Mouse (Mus musculus): ENCODE results near the gene Phactr1. TPM values are rescaled to one million over a fixed set of nuclear protein-coding genes. Genes with fewer than 3 reads are reported as not detected.

Phactr1 gene
- total RNA-seq, 2 experiments from 2014 or later, result 11.0 to 12.5 TPM

- intact Hi-C loops (cut with DNase I), result no loop called here
- DNase-seq, result no peak
These were observed 77.4 kb downstream of the Phactr1 start for GRCm38 (mm10) chr13:42757654-42758400.

- DNase-seq, result no peak
- intact Hi-C loops (cut with DNase I), result no loop called here
These were observed 78.7 kb downstream of the Phactr1 start for GRCm38 (mm10) chr13:42759170-42759569.

- DNase-seq, result no peak
- intact Hi-C loops (cut with DNase I), result no loop called here
These were observed 80.6 kb downstream of the Phactr1 start for GRCm38 (mm10) chr13:42760907-42761544.

GRCm38 (mm10) chr13:42772314-42772713 lies 91.9 kb downstream of the Phactr1 start:
- DNase-seq, result no peak
- intact Hi-C loops (cut with DNase I), result no loop called here

GRCm38 (mm10) chr13:42774040-42774439 lies 93.6 kb downstream of the Phactr1 start:
- intact Hi-C loops (cut with DNase I), result no loop called here
- DNase-seq, result no peak

- intact Hi-C loops (cut with DNase I), result no loop called here
- no peak for DNase-seq
These were observed 101.7 kb downstream of the Phactr1 start for GRCm38 (mm10) chr13:42782151-42782550.

- no peak for DNase-seq
- intact Hi-C loops (cut with DNase I), result no loop called here
These were observed 108.8 kb downstream of the Phactr1 start for GRCm38 (mm10) chr13:42789221-42789620.

GRCm38 (mm10) chr13:42792279-42792678 lies 111.9 kb downstream of the Phactr1 start:
- peak; percentile 10 to 18 for DNase-seq

GRCm38 (mm10) chr13:42800523-42800922 lies 120.1 kb downstream of the Phactr1 start:
- intact Hi-C loops (cut with DNase I), result no loop called here
- no peak for DNase-seq

More at GRCm38 (mm10) chr13:42792279-42792678, 111.9 kb downstream of the Phactr1 start:
- intact Hi-C loops (cut with DNase I), result loop anchor here (1.0 to 5.0 kb wide), 3 partner anchors 169 to 490 kb away; partner anchors contain the start of gene Edn1

GRCm38 (mm10) chr13:42804314-42804713 lies 123.9 kb downstream of the Phactr1 start:
- intact Hi-C loops (cut with DNase I), result no loop called here
- no peak for DNase-seq

GRCm38 (mm10) chr13:42812762-42813161 lies 132.3 kb downstream of the Phactr1 start:
- peak in 1 of 2 experiments; percentile 25 for DNase-seq
- intact Hi-C loops (cut with DNase I), result no loop called here

- intact Hi-C loops (cut with DNase I), result no loop called here
- peak; percentile 61 to 81 for DNase-seq
These were observed 138.0 kb downstream of the Phactr1 start for GRCm38 (mm10) chr13:42818378-42818777.

- intact Hi-C loops (cut with DNase I), result loop anchor here (5.0 kb wide), 1 partner anchor 1178 kb away; no protein-coding TSS in a partner anchor
- no peak for DNase-seq
These were observed 140.1 kb downstream of the Phactr1 start for GRCm38 (mm10) chr13:42820513-42820912.

GRCm38 (mm10) chr13:42821426-42822106 lies 141.1 kb downstream of the Phactr1 start:
- no peak for DNase-seq

GRCm38 (mm10) chr13:42822545-42822944 lies 142.1 kb downstream of the Phactr1 start:
- intact Hi-C loops (cut with DNase I), result loop anchor here (1.0 to 5.0 kb wide), 2 partner anchors 199 to 1180 kb away; no protein-coding TSS in a partner anchor
- DNase-seq, result peak; percentile 86 to 93

More at GRCm38 (mm10) chr13:42821426-42822106, 141.1 kb downstream of the Phactr1 start:
- intact Hi-C loops (cut with DNase I), result loop anchor here (1.0 to 5.0 kb wide), 2 partner anchors 198 to 1179 kb away; no protein-coding TSS in a partner anchor

GRCm38 (mm10) chr13:42823875-42824274 lies 143.5 kb downstream of the Phactr1 start:
- intact Hi-C loops (cut with DNase I), result loop anchor here (5.0 kb wide), 1 partner anchor 1182 kb away; no protein-coding TSS in a partner anchor
- DNase-seq, result no peak

- intact Hi-C loops (cut with DNase I), result no loop called here
- peak; percentile 30 to 58 for DNase-seq
These were observed 146.2 kb downstream of the Phactr1 start for GRCm38 (mm10) chr13:42826602-42827001.

- DNase-seq, result peak; percentile 54
- intact Hi-C loops (cut with DNase I), result no loop called here
These were observed 148.6 kb downstream of the Phactr1 start for GRCm38 (mm10) chr13:42828978-42829377.

GRCm38 (mm10) chr13:42835441-42835840 lies 155.0 kb downstream of the Phactr1 start:
- DNase-seq, result peak in 1 of 2 experiments; percentile 20

GRCm38 (mm10) chr13:42839358-42839757 lies 158.9 kb downstream of the Phactr1 start:
- DNase-seq, result no peak
- intact Hi-C loops (cut with DNase I), result loop anchor here (5.0 kb wide), 1 partner anchor 318 kb away; no protein-coding TSS in a partner anchor

More at GRCm38 (mm10) chr13:42835441-42835840, 155.0 kb downstream of the Phactr1 start:
- intact Hi-C loops (cut with DNase I), result loop anchor here (1.0 to 5.0 kb wide), 2 partner anchors 259 to 322 kb away; no protein-coding TSS in a partner anchor

GRCm38 (mm10) chr13:42852086-42852485 lies 171.7 kb downstream of the Phactr1 start:
- DNase-seq, result no peak
- intact Hi-C loops (cut with DNase I), result no loop called here

All from heart, postnatal 10 days (tissue).